ENCODE assay signal across 18 mouse cellular contexts in the genomic region with DNA sequence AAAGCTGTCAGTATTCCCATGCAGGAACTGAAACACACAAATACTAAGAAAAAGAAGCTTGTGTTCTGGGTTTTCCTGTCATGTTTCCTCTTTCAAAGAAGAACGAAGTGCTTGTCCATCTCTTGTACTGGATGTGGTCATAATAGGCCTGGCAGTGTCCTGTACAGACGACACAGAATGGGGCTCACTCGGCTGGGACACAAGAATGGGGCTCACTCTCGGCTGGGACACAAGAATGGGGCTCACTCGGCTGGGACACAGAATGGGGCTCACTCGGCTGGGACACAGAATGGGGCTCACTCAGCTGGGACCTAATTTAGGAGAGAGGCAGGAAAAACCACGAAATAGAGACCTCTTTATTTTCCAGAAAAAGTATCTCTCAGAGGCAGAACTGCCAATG. TPM values are rescaled to one million over a fixed set of nuclear protein-coding genes. Genes with fewer than 3 reads are reported as not detected.
DNase-seq lines count a peak whose midpoint lies in the region; ATAC-seq and TF ChIP-seq lines count a peak whose summit lies in the region.
"Had no signal": no experiment of that assay in that cellular context is flagged by ENCODE, and none has a peak within 500 bp of the region (broad histone marks: within the 10 kb centered on the region; RNA-seq: fewer than 3 reads in every experiment).

No protein-coding gene starts in this region.

- no peaks in the 10 kb centered on the region for H3K27me3 ChIP-seq in heart, embryonic 13.5 days (replicated peaks)
- no peaks in the 10 kb centered on the region for H3K27me3 ChIP-seq in midbrain, embryonic 11.5 days (ENCODE audit: control insufficient read depth, insufficient read depth, low read length)
- H3K27me3 ChIP-seq in midbrain, embryonic 13.5 days, result no peaks in the 10 kb centered on the region
- H3K27me3 ChIP-seq in liver, embryonic 14.5 days (ENCODE audit: control insufficient read depth, insufficient read depth, low read length), result no peaks in the 10 kb centered on the region
- no peaks in the 10 kb centered on the region for H3K27me3 ChIP-seq in intestine, embryonic 16.5 days (replicated peaks; ENCODE audit: control insufficient read depth, insufficient read depth, low read length)
- no peaks in the 10 kb centered on the region for H3K27me3 ChIP-seq in kidney, embryonic 15.5 days
- H3K27me3 ChIP-seq: forebrain, embryonic 13.5 days had no signal

- 78% methylated on average over 7 of the region's 7 CpGs for WGBS in heart, embryonic 13.5 days
- WGBS in midbrain, embryonic 11.5 days, result 83% methylated on average over 7 of the region's 7 CpGs
- 68% methylated on average over 7 of the region's 7 CpGs for WGBS in midbrain, embryonic 13.5 days
- 49% methylated on average over 7 of the region's 7 CpGs for WGBS in liver, embryonic 14.5 days (ENCODE audit: insufficient replicate concordance)
- 78% methylated on average over 7 of the region's 7 CpGs for WGBS in intestine, embryonic 16.5 days
- 69% methylated on average over 7 of the region's 7 CpGs for WGBS in kidney, embryonic 15.5 days

- no peaks in the 10 kb centered on the region for H3K36me3 ChIP-seq in heart, embryonic 13.5 days
- H3K36me3 ChIP-seq in midbrain, embryonic 11.5 days (ENCODE audit: control insufficient read depth, insufficient read depth, low read length), result no peaks in the 10 kb centered on the region
- no peaks in the 10 kb centered on the region for H3K36me3 ChIP-seq in midbrain, embryonic 13.5 days
- no peaks in the 10 kb centered on the region for H3K36me3 ChIP-seq in liver, embryonic 14.5 days (replicated peaks; ENCODE audit: control insufficient read depth, insufficient read depth, low read depth)
- no peaks in the 10 kb centered on the region for H3K36me3 ChIP-seq in intestine, embryonic 16.5 days (ENCODE audit: control insufficient read depth, insufficient read depth, low read length)
- no peaks in the 10 kb centered on the region for H3K36me3 ChIP-seq in kidney, embryonic 15.5 days
- H3K36me3 ChIP-seq: hindbrain, embryonic 10.5 days had no signal

- no peak for DNase-seq in heart, postnatal 25 days (ENCODE audit: low spot score)
- DNase-seq in midbrain, embryonic 11.5 days (ENCODE audit: low spot score, missing footprints), result peak; percentile 47
- DNase-seq in liver, embryonic 14.5 days (ENCODE audit: low read depth in 3 of 3, low spot score in 3 of 3), result no peak
- no peak for DNase-seq in cerebellum, adult 11-12 months
- DNase-seq: adrenal gland, postnatal 36 days; cerebellum, adult 9-11 months; kidney, adult 9 months; layer of hippocampus, postnatal 36 days; left cerebral cortex, postnatal 4 days; lung, adult 2 months; thymus, adult 18-20 months had no signal

- TF ChIP-seq EP300 in liver, embryonic 14.5 days (IDR thresholded peaks at IDR 0.05; ENCODE audit: low read depth), result no peak

- no peak for ATAC-seq in heart, embryonic 13.5 days (ENCODE audit: extremely low read depth, insufficient number of reproducible peaks, low FRiP score, low TSS enrichment)
- no peak for ATAC-seq in midbrain, embryonic 11.5 days (ENCODE audit: low FRiP score)
- ATAC-seq in midbrain, embryonic 13.5 days, result no peak
- ATAC-seq in liver, embryonic 14.5 days (ENCODE audit: insufficient read depth), result no peak
- no peak for ATAC-seq in intestine, embryonic 16.5 days
- ATAC-seq in kidney, embryonic 15.5 days (replicated peaks; ENCODE audit: low FRiP score), result no peak
- ATAC-seq: forebrain, embryonic 13.5 days; midbrain, embryonic 16.5 days had no signal

- TF ChIP-seq CTCF in liver, embryonic 14.5 days (IDR thresholded peaks at IDR 0.05; ENCODE audit: low read depth), result no peak

- peaks cover 98% of the 10 kb centered on the region for H3K4me1 ChIP-seq in heart, embryonic 13.5 days
- no peaks in the 10 kb centered on the region for H3K4me1 ChIP-seq in midbrain, embryonic 11.5 days (ENCODE audit: control insufficient read depth, insufficient read depth, low read length)
- H3K4me1 ChIP-seq in midbrain, embryonic 13.5 days (replicated peaks), result no peaks in the 10 kb centered on the region
- H3K4me1 ChIP-seq in liver, embryonic 14.5 days (replicated peaks; ENCODE audit: control insufficient read depth in 2 of 2, insufficient read depth in 2 of 2, low read length in 1 of 2), result peaks cover 66 to 86% of the 10 kb centered on the region in 2 experiments
- peaks cover 30% of the 10 kb centered on the region for H3K4me1 ChIP-seq in intestine, embryonic 16.5 days (ENCODE audit: control insufficient read depth, insufficient read depth, low read length)
- H3K4me1 ChIP-seq in kidney, embryonic 15.5 days, result peaks cover 73% of the 10 kb centered on the region

- intact Hi-C loops in heart, postnatal 25 days (cut with DNase I), result no loop called here

- no peak overlapping the region for H3K4me2 ChIP-seq in heart, embryonic 13.5 days
- H3K4me2 ChIP-seq in midbrain, embryonic 11.5 days, result no peak overlapping the region
- no peak overlapping the region for H3K4me2 ChIP-seq in midbrain, embryonic 13.5 days (replicated peaks)
- peak overlapping the region; percentile 70 for H3K4me2 ChIP-seq in liver, embryonic 14.5 days (ENCODE audit: low read depth)
- H3K4me2 ChIP-seq in intestine, embryonic 16.5 days (ENCODE audit: low read depth, low read length), result no peak overlapping the region
- no peak overlapping the region for H3K4me2 ChIP-seq in kidney, embryonic 15.5 days
- H3K4me2 ChIP-seq: forebrain, embryonic 13.5 days had no signal

- no peaks in the 10 kb centered on the region for H3K9me3 ChIP-seq in heart, embryonic 13.5 days
- no peaks in the 10 kb centered on the region for H3K9me3 ChIP-seq in midbrain, embryonic 11.5 days (ENCODE audit: control insufficient read depth, low read length)
- H3K9me3 ChIP-seq in midbrain, embryonic 13.5 days, result no peaks in the 10 kb centered on the region
- H3K9me3 ChIP-seq in liver, embryonic 14.5 days (ENCODE audit: control insufficient read depth, low read length), result no peaks in the 10 kb centered on the region
- H3K9me3 ChIP-seq in intestine, embryonic 16.5 days (ENCODE audit: control insufficient read depth, low read length), result no peaks in the 10 kb centered on the region
- no peaks in the 10 kb centered on the region for H3K9me3 ChIP-seq in kidney, embryonic 15.5 days (replicated peaks)
- H3K9me3 ChIP-seq: forebrain, embryonic 13.5 days; hindbrain, embryonic 10.5 days had no signal

- no peak overlapping the region for H3K9ac ChIP-seq in heart, embryonic 13.5 days
- no peak overlapping the region for H3K9ac ChIP-seq in midbrain, embryonic 11.5 days (ENCODE audit: low read length)
- H3K9ac ChIP-seq in midbrain, embryonic 13.5 days (replicated peaks), result no peak overlapping the region
- peak overlapping the region; percentile 46 for H3K9ac ChIP-seq in liver, embryonic 14.5 days (replicated peaks)
- no peak overlapping the region for H3K9ac ChIP-seq in intestine, embryonic 16.5 days (ENCODE audit: low read depth, low read length)
- no peak overlapping the region for H3K9ac ChIP-seq in kidney, embryonic 15.5 days
- H3K9ac ChIP-seq: forebrain, embryonic 13.5 days had no signal

- H3K4me3 ChIP-seq in heart, embryonic 13.5 days, result no peak overlapping the region
- no peak overlapping the region for H3K4me3 ChIP-seq in midbrain, embryonic 11.5 days (ENCODE audit: low read depth, low read length)
- no peak overlapping the region for H3K4me3 ChIP-seq in midbrain, embryonic 13.5 days (replicated peaks)
- H3K4me3 ChIP-seq in liver, embryonic 14.5 days (ENCODE audit: insufficient read depth in 1 of 2, low read depth in 2 of 2, low read length in 2 of 2), result peak overlapping the region in 1 of 2 experiments; percentile 65; a peak in 2 of 4 replicates
- H3K4me3 ChIP-seq in intestine, embryonic 16.5 days (ENCODE audit: low read length), result no peak overlapping the region
- H3K4me3 ChIP-seq in kidney, embryonic 15.5 days (replicated peaks), result no peak overlapping the region
- H3K4me3 ChIP-seq: forebrain, embryonic 13.5 days; hindbrain, embryonic 10.5 days had no signal

- H3K27ac ChIP-seq in heart, embryonic 13.5 days (replicated peaks), result 0 out of 2 replicates have a peak overlapping the region, but pooled peaks have one; percentile 4
- H3K27ac ChIP-seq in midbrain, embryonic 11.5 days (ENCODE audit: low read depth, low read length), result no peak overlapping the region
- H3K27ac ChIP-seq in midbrain, embryonic 13.5 days, result no peak overlapping the region
- H3K27ac ChIP-seq in liver, embryonic 14.5 days, result peak overlapping the region; percentile 60
- H3K27ac ChIP-seq in intestine, embryonic 16.5 days (ENCODE audit: low read length), result no peak overlapping the region
- H3K27ac ChIP-seq in kidney, embryonic 15.5 days, result no peak overlapping the region
- H3K27ac ChIP-seq: forebrain, embryonic 13.5 days; hindbrain, embryonic 10.5 days had no signal

RNA-seq across cellular contexts. Expression of a gene that starts 34.0 kb away (rescaled TPM):
- polyA plus RNA-seq in heart, embryonic 13.5 days (2015; fragmentation: Nextera tagmentation; extraction: Ambion mirVana), result 56.8 and 57.8 TPM in 2 replicates
- 100 to 1,000 TPM; 179 to 215 TPM for total RNA-seq in heart, postnatal 25 days (2021)
- 36.3 and 36.5 TPM in 2 replicates for polyA plus RNA-seq in midbrain, embryonic 11.5 days (2014; fragmentation: Nextera tagmentation; extraction: Ambion mirVana)
- 25.4 and 27.1 TPM in 2 replicates for polyA plus RNA-seq in midbrain, embryonic 13.5 days (2015; fragmentation: Nextera tagmentation; extraction: Ambion mirVana)
- 30.1 and 39.7 TPM in 2 replicates for polyA plus RNA-seq in liver, embryonic 14.5 days (2012; rRNA removed)
- 32.8 and 37.6 TPM in 2 replicates for polyA plus RNA-seq in liver, embryonic 14.5 days (2014; fragmentation: Nextera tagmentation; extraction: Ambion mirVana)
- 76.4 and 81.6 TPM in 2 replicates for polyA plus RNA-seq in intestine, embryonic 16.5 days (2015; fragmentation: Nextera tagmentation; extraction: Ambion mirVana)
- 74.6 and 76.4 TPM in 2 replicates for polyA plus RNA-seq in kidney, embryonic 15.5 days (2015; fragmentation: Nextera tagmentation; extraction: Ambion mirVana)

Comparison
In these comparisons a context has a peak if more than half of its experiments do, and no peak if none do; other contexts are left out.
1. H3K27ac ChIP-seq: peak in heart, embryonic 13.5 days (single experiment) and liver, embryonic 14.5 days (single experiment); none in midbrain, embryonic 11.5 days (single experiment), midbrain, embryonic 13.5 days (single experiment), intestine, embryonic 16.5 days (single experiment) and kidney, embryonic 15.5 days (single experiment).